Mouse (Mus musculus): ENCODE data around the gene Fam71a. TPM values are rescaled to one million over a fixed set of nuclear protein-coding genes. Genes with fewer than 3 reads are reported as not detected.

The Fam71a gene
- polyA plus RNA-seq, 1 experiment from 2014 or later, result not detected

Other genes with a start within 250 kb of the Fam71a start
- gene Angel2, start 239.7 kb downstream of the Fam71a start, polyA plus RNA-seq (2015; fragmentation: Nextera tagmentation; extraction: Ambion mirVana), result 45.7 and 48.7 TPM in 2 replicates
- gene Vash2, start 185.5 kb downstream of the Fam71a start, polyA plus RNA-seq (2015; fragmentation: Nextera tagmentation; extraction: Ambion mirVana), result 30.2 and 30.8 TPM in 2 replicates
- gene Flvcr1, start 138.7 kb downstream of the Fam71a start, polyA plus RNA-seq (2015; fragmentation: Nextera tagmentation; extraction: Ambion mirVana), result 6.7 and 7.1 TPM in 2 replicates
- gene Spata45, start 128.2 kb downstream of the Fam71a start, polyA plus RNA-seq (2015; fragmentation: Nextera tagmentation; extraction: Ambion mirVana), result not detected in 2 replicates
- 12.8 and 13.8 TPM in 2 replicates for gene Tatdn3, start 101.9 kb downstream of the Fam71a start, polyA plus RNA-seq (2015; fragmentation: Nextera tagmentation; extraction: Ambion mirVana)
- gene Nsl1, start 101.8 kb downstream of the Fam71a start, polyA plus RNA-seq (2015; fragmentation: Nextera tagmentation; extraction: Ambion mirVana), result 22.1 and 23.1 TPM in 2 replicates
- 12.5 and 13.7 TPM in 2 replicates for gene Batf3, start 67.0 kb downstream of the Fam71a start, polyA plus RNA-seq (2015; fragmentation: Nextera tagmentation; extraction: Ambion mirVana)
- gene Atf3, start 53.2 kb upstream of the Fam71a start, polyA plus RNA-seq (2015; fragmentation: Nextera tagmentation; extraction: Ambion mirVana), result 4.2 and 4.3 TPM in 2 replicates
- gene Nenf, start 153.4 kb upstream of the Fam71a start, polyA plus RNA-seq (2015; fragmentation: Nextera tagmentation; extraction: Ambion mirVana), result 93.6 and 98.5 TPM in 2 replicates
- 21.3 and 24.7 TPM in 2 replicates for gene Tmem206, start 161.1 kb upstream of the Fam71a start, polyA plus RNA-seq (2015; fragmentation: Nextera tagmentation; extraction: Ambion mirVana)
- 17.7 and 17.8 TPM in 2 replicates for gene Ppp2r5a, start 238.5 kb upstream of the Fam71a start, polyA plus RNA-seq (2015; fragmentation: Nextera tagmentation; extraction: Ambion mirVana)

All from kidney, embryonic 15.5 days (tissue).